Mouse (Mus musculus): ENCODE measurements around the gene Entpd7. TPM values are rescaled to one million over a fixed set of nuclear protein-coding genes. Genes with fewer than 3 reads are reported as not detected.

Entpd7 gene
- polyA plus RNA-seq, 1 experiment = 6.5 TPM

- no peak overlapping the region for H3K4me3 ChIP-seq (ENCODE audit: insufficient read depth, low read depth, low read length)
- DNase-seq = no peak
- no peaks in the 10 kb centered on the region for H3K27me3 ChIP-seq (replicated peaks; ENCODE audit: control insufficient read depth, insufficient read depth, low read length)
- 84% methylated on average over 10 of the region's 10 CpGs for WGBS
- no peaks in the 10 kb centered on the region for H3K36me3 ChIP-seq (ENCODE audit: control insufficient read depth, insufficient read depth, low read length)
- no peaks in the 10 kb centered on the region for H3K4me1 ChIP-seq (ENCODE audit: control insufficient read depth, insufficient read depth, low read length)
- H3K27ac ChIP-seq (ENCODE audit: insufficient read depth, low read depth, low read length) = no peak overlapping the region
- no peak for TF ChIP-seq CTCF (conservative IDR thresholded peaks at IDR 0.05; ENCODE audit: insufficient read depth, insufficient read length, low read depth, low read length)
- no peak for TF ChIP-seq POLR2A (IDR thresholded peaks at IDR 0.05; ENCODE audit: low read depth, low read length)
Observed at GRCm38 (mm10) chr19:43723501-43723900, 34.0 kb downstream of the Entpd7 start.

GRCm38 (mm10) chr19:43724194-43724593 lies 34.7 kb downstream of the Entpd7 start:
- no peak for TF ChIP-seq CTCF (conservative IDR thresholded peaks at IDR 0.05; ENCODE audit: insufficient read depth, insufficient read length, low read depth, low read length)
- no peak for TF ChIP-seq POLR2A (IDR thresholded peaks at IDR 0.05; ENCODE audit: low read depth, low read length)
- no peak overlapping the region for H3K4me3 ChIP-seq (ENCODE audit: insufficient read depth, low read depth, low read length)
- no peak for DNase-seq
- WGBS = 96% methylated on average over 20 of the region's 20 CpGs
- H3K27ac ChIP-seq (ENCODE audit: insufficient read depth, low read depth, low read length) = no peak overlapping the region
- H3K4me1 ChIP-seq (ENCODE audit: control insufficient read depth, insufficient read depth, low read length) = no peaks in the 10 kb centered on the region
- no peaks in the 10 kb centered on the region for H3K27me3 ChIP-seq (replicated peaks; ENCODE audit: control insufficient read depth, insufficient read depth, low read length)
- no peaks in the 10 kb centered on the region for H3K36me3 ChIP-seq (ENCODE audit: control insufficient read depth, insufficient read depth, low read length)

- Histone ChIP-seq H3K27ac (ENCODE audit: insufficient read depth, low read depth, low read length) (no peak overlapping the region), H3K4me1 (ENCODE audit: control insufficient read depth, insufficient read depth, low read length) (no peaks in the 10 kb centered on the region), H3K36me3 (ENCODE audit: control insufficient read depth, insufficient read depth, low read length) (no peaks in the 10 kb centered on the region), H3K27me3 (replicated peaks; ENCODE audit: control insufficient read depth, insufficient read depth, low read length) (no peaks in the 10 kb centered on the region), H3K4me3 (ENCODE audit: insufficient read depth, low read depth, low read length) (no peak overlapping the region)
- no peak for DNase-seq
- 95% methylated on average over 7 of the region's 7 CpGs for WGBS
- TF ChIP-seq CTCF (conservative IDR thresholded peaks at IDR 0.05; ENCODE audit: insufficient read depth, insufficient read length, low read depth, low read length) = no peak
Observed at GRCm38 (mm10) chr19:43724821-43725220, 35.3 kb downstream of the Entpd7 start.

GRCm38 (mm10) chr19:43726510-43727146 lies 37.2 kb downstream of the Entpd7 start:
- peak; percentile 64 for DNase-seq
- TF ChIP-seq POLR2A (IDR thresholded peaks at IDR 0.05; ENCODE audit: low read depth, low read length) (no peak), CTCF (conservative IDR thresholded peaks at IDR 0.05; ENCODE audit: insufficient read depth, insufficient read length, low read depth, low read length) (no peak)
- 72% methylated on average over 15 of the region's 15 CpGs for WGBS
- Histone ChIP-seq H3K36me3 (ENCODE audit: control insufficient read depth, insufficient read depth, low read length) (peaks cover 1% of the 10 kb centered on the region), H3K27me3 (replicated peaks; ENCODE audit: control insufficient read depth, insufficient read depth, low read length) (no peaks in the 10 kb centered on the region), H3K4me3 (ENCODE audit: insufficient read depth, low read depth, low read length) (no peak overlapping the region), H3K4me1 (ENCODE audit: control insufficient read depth, insufficient read depth, low read length) (no peaks in the 10 kb centered on the region), H3K27ac (ENCODE audit: insufficient read depth, low read depth, low read length) (no peak overlapping the region)

- no peak overlapping the region for H3K4me3 ChIP-seq (ENCODE audit: insufficient read depth, low read depth, low read length)
- no peaks in the 10 kb centered on the region for H3K4me1 ChIP-seq (ENCODE audit: control insufficient read depth, insufficient read depth, low read length)
- no peak for DNase-seq
- 69% methylated on average over 22 of the region's 22 CpGs for WGBS
- TF ChIP-seq CTCF (conservative IDR thresholded peaks at IDR 0.05; ENCODE audit: insufficient read depth, insufficient read length, low read depth, low read length) (no peak), POLR2A (IDR thresholded peaks at IDR 0.05; ENCODE audit: low read depth, low read length) (no peak)
- no peak overlapping the region for H3K27ac ChIP-seq (ENCODE audit: insufficient read depth, low read depth, low read length)
- H3K27me3 ChIP-seq (replicated peaks; ENCODE audit: control insufficient read depth, insufficient read depth, low read length) = no peaks in the 10 kb centered on the region
- peaks cover 1% of the 10 kb centered on the region for H3K36me3 ChIP-seq (ENCODE audit: control insufficient read depth, insufficient read depth, low read length)
Observed at GRCm38 (mm10) chr19:43729296-43730036, 40.0 kb downstream of the Entpd7 start.

- Histone ChIP-seq H3K27me3 (replicated peaks; ENCODE audit: control insufficient read depth, insufficient read depth, low read length) (no peaks in the 10 kb centered on the region), H3K4me1 (ENCODE audit: control insufficient read depth, insufficient read depth, low read length) (no peaks in the 10 kb centered on the region), H3K4me3 (ENCODE audit: insufficient read depth, low read depth, low read length) (no peak overlapping the region), H3K27ac (ENCODE audit: insufficient read depth, low read depth, low read length) (no peak overlapping the region), H3K36me3 (ENCODE audit: control insufficient read depth, insufficient read depth, low read length) (peaks cover 1% of the 10 kb centered on the region)
- WGBS = 63% methylated on average over 8 of the region's 8 CpGs
- DNase-seq = no peak
- TF ChIP-seq CTCF (conservative IDR thresholded peaks at IDR 0.05; ENCODE audit: insufficient read depth, insufficient read length, low read depth, low read length) (no peak), POLR2A (IDR thresholded peaks at IDR 0.05; ENCODE audit: low read depth, low read length) (no peak)
Observed at GRCm38 (mm10) chr19:43730037-43730428, 40.6 kb downstream of the Entpd7 start.

GRCm38 (mm10) chr19:43731157-43731556 lies 41.7 kb downstream of the Entpd7 start:
- WGBS = 85% methylated on average over 7 of the region's 7 CpGs
- no peaks in the 10 kb centered on the region for H3K4me1 ChIP-seq (ENCODE audit: control insufficient read depth, insufficient read depth, low read length)
- no peak for TF ChIP-seq CTCF (conservative IDR thresholded peaks at IDR 0.05; ENCODE audit: insufficient read depth, insufficient read length, low read depth, low read length)
- TF ChIP-seq POLR2A (IDR thresholded peaks at IDR 0.05; ENCODE audit: low read depth, low read length) = no peak
- H3K4me3 ChIP-seq (ENCODE audit: insufficient read depth, low read depth, low read length) = no peak overlapping the region
- DNase-seq = no peak
- no peaks in the 10 kb centered on the region for H3K27me3 ChIP-seq (replicated peaks; ENCODE audit: control insufficient read depth, insufficient read depth, low read length)
- peaks cover 4% of the 10 kb centered on the region for H3K36me3 ChIP-seq (ENCODE audit: control insufficient read depth, insufficient read depth, low read length)
- no peak overlapping the region for H3K27ac ChIP-seq (ENCODE audit: insufficient read depth, low read depth, low read length)
